Mouse (Mus musculus): Measurements from ENCODE around the gene Wdhd1. TPM values are rescaled to one million over a fixed set of nuclear protein-coding genes. Genes with fewer than 3 reads are reported as not detected.

The Wdhd1 gene
- polyA plus RNA-seq, 1 experiment from 2014 or later = 11.5 TPM

DNA sequence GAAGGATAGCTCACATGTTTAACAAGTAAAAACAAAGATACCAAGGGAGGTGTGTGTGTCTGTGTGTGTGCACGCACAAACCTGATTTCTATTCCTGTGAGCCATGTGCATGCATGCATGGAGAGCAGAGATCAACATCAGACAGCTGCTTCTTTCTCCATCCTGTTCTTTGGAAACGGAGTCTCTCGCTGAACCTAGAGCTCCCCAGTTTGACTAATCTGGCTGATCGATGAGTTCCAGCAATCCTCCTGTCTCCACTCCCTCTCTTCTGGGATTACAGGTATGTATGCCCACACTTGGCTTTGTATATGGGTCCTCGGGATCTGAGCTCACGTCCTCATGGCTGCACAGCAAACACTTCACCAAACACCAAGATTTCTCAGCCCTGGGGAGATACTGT, 83.2 kb downstream of the Wdhd1 start:
- no peak overlapping the region for H3K9ac ChIP-seq (replicated peaks)
- H3K4me3 ChIP-seq (replicated peaks) = no peak overlapping the region
- WGBS = 83% methylated on average over 6 of the region's 6 CpGs
- peaks cover 4% of the 10 kb centered on the region for H3K27me3 ChIP-seq (replicated peaks)
- no peaks in the 10 kb centered on the region for H3K9me3 ChIP-seq (replicated peaks)
- no peaks in the 10 kb centered on the region for H3K36me3 ChIP-seq
- H3K4me1 ChIP-seq = peaks cover 6% of the 10 kb centered on the region
- no peak for ATAC-seq (ENCODE audit: low FRiP score)
- H3K27ac ChIP-seq (replicated peaks) = no peak overlapping the region
- H3K4me2 ChIP-seq = no peak overlapping the region

DNA sequence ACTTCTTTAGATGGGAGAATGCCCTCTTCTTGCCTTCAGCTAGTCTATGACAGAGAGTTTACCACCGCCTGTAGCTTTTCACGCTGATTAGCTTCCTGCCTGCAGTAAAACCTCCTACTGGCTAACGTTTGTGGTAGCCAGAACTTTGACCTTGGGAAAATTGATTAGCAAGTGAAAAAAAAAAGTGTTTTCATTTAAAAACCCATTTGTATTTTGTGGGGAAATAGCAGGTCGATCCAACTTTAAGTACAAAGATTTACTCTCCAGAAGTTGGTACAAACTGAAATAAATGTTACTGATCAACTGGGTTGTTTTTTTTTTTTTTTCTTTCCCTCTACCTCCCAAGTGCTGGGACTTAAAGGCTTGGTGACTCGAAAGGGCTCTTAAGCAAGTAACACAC, 84.8 kb downstream of the Wdhd1 start:
- Histone ChIP-seq H3K4me2 (no peak overlapping the region), H3K4me1 (peaks cover 10% of the 10 kb centered on the region), H3K9me3 (replicated peaks) (no peaks in the 10 kb centered on the region), H3K36me3 (no peaks in the 10 kb centered on the region), H3K4me3 (replicated peaks) (no peak overlapping the region), H3K27me3 (replicated peaks) (peaks cover 19% of the 10 kb centered on the region), H3K27ac (replicated peaks) (no peak overlapping the region), H3K9ac (replicated peaks) (no peak overlapping the region)
- 42% methylated on average over 5 of the region's 5 CpGs for WGBS
- ATAC-seq (ENCODE audit: low FRiP score) = no peak

Other genes starting within 250 kb of the Wdhd1 start
- gene Gch1, start 87.4 kb downstream of the Wdhd1 start, polyA plus RNA-seq (2015; fragmentation: Nextera tagmentation; extraction: Ambion mirVana) = 2.5 and 4.7 TPM in 2 replicates
- 1.8 and 2.0 TPM in 2 replicates for gene Socs4, start 74 bp upstream of the Wdhd1 start, polyA plus RNA-seq (2015; fragmentation: Nextera tagmentation; extraction: Ambion mirVana)
- 35.6 and 41.6 TPM in 2 replicates for gene Mapk1ip1l, start 21.4 kb upstream of the Wdhd1 start, polyA plus RNA-seq (2015; fragmentation: Nextera tagmentation; extraction: Ambion mirVana)
- gene Lgals3, start 90.9 kb upstream of the Wdhd1 start, polyA plus RNA-seq (2015; fragmentation: Nextera tagmentation; extraction: Ambion mirVana) = 5.0 and 9.7 TPM in 2 replicates
- gene Dlgap5, start 141.6 kb upstream of the Wdhd1 start, polyA plus RNA-seq (2015; fragmentation: Nextera tagmentation; extraction: Ambion mirVana) = 4.4 and 15.3 TPM in 2 replicates
- 30.9 and 32.3 TPM in 2 replicates for gene Fbxo34, start 173.6 kb upstream of the Wdhd1 start, polyA plus RNA-seq (2015; fragmentation: Nextera tagmentation; extraction: Ambion mirVana)

All from neural tube, embryonic 15.5 days (tissue).